Mouse (Mus musculus): ENCODE data around the gene Ptges3l. TPM values are rescaled to one million over a fixed set of nuclear protein-coding genes. Genes with fewer than 3 reads are reported as not detected.
"Not testable (repeated sequence)": the region's sequence is repeated elsewhere in the genome, so short reads cannot be mapped to it uniquely, and the experiment has no call there.

Gene Ptges3l
- polyA plus RNA-seq, 1 experiment from 2014 or later, result 13.4 TPM

- Histone ChIP-seq H3K27ac (replicated peaks) (no peak overlapping the region), H3K4me2 (replicated peaks; ENCODE audit: low read depth) (no peak overlapping the region), H3K4me3 (ENCODE audit: low read depth, low read length) (no peak overlapping the region), H3K9ac (ENCODE audit: low read length) (no peak overlapping the region), H3K36me3 (ENCODE audit: control insufficient read depth, insufficient read depth, low read length) (no peaks in the 10 kb centered on the region), H3K4me1 (replicated peaks; ENCODE audit: control insufficient read depth, insufficient read depth) (0 out of 2 replicates have a peak, but pooled peaks cover 4% of the 10 kb centered on the region), H3K27me3 (ENCODE audit: control insufficient read depth, insufficient read depth, low read length) (no peaks in the 10 kb centered on the region), H3K9me3 (ENCODE audit: control insufficient read depth, low read length) (no peaks in the 10 kb centered on the region)
- WGBS, result 85% methylated on average over 10 of the region's 10 CpGs
- TF ChIP-seq EP300 (optimal IDR thresholded peaks at IDR 0.05) (no peak), CTCF (IDR thresholded peaks at IDR 0.05; ENCODE audit: low read depth) (no peak)
- DNase-seq (ENCODE audit: low spot score), result no peak
- ATAC-seq (ENCODE audit: low FRiP score, low TSS enrichment), result 0 out of 2 replicates have a peak, but pooled peaks have one; percentile 6
Measured at GRCm38 (mm10) chr11:101451536-101451935, 26.4 kb upstream of the Ptges3l start.

- H3K4me3 ChIP-seq (ENCODE audit: low read depth, low read length), result no peak overlapping the region
- no peaks in the 10 kb centered on the region for H3K9me3 ChIP-seq (ENCODE audit: control insufficient read depth, low read length)
- H3K9ac ChIP-seq (ENCODE audit: low read length), result no peak overlapping the region
- H3K4me1 ChIP-seq (replicated peaks; ENCODE audit: control insufficient read depth, insufficient read depth), result 0 out of 2 replicates have a peak, but pooled peaks cover 4% of the 10 kb centered on the region
- DNase-seq (ENCODE audit: low spot score) (no peak), ATAC-seq (ENCODE audit: low FRiP score, low TSS enrichment) (no peak)
- no peak overlapping the region for H3K4me2 ChIP-seq (replicated peaks; ENCODE audit: low read depth)
- 81% methylated on average over 3 of the region's 3 CpGs for WGBS
- no peaks in the 10 kb centered on the region for H3K27me3 ChIP-seq (ENCODE audit: control insufficient read depth, insufficient read depth, low read length)
- no peak overlapping the region for H3K27ac ChIP-seq (replicated peaks)
- TF ChIP-seq CTCF (IDR thresholded peaks at IDR 0.05; ENCODE audit: low read depth) (peak; percentile 51), EP300 (optimal IDR thresholded peaks at IDR 0.05) (no peak)
- no peaks in the 10 kb centered on the region for H3K36me3 ChIP-seq (ENCODE audit: control insufficient read depth, insufficient read depth, low read length)
Measured at GRCm38 (mm10) chr11:101450394-101450793, 25.3 kb upstream of the Ptges3l start.

GRCm38 (mm10) chr11:101449596-101449995 lies 24.5 kb upstream of the Ptges3l start:
- H3K4me2 ChIP-seq (replicated peaks; ENCODE audit: low read depth); DNase-seq (ENCODE audit: low spot score): not testable (repeated sequence)

GRCm38 (mm10) chr11:101448899-101449298 lies 23.8 kb upstream of the Ptges3l start:
- Histone ChIP-seq H3K9me3 (ENCODE audit: control insufficient read depth, low read length) (no peaks in the 10 kb centered on the region), H3K4me2 (replicated peaks; ENCODE audit: low read depth) (peak overlapping the region; percentile 70), H3K9ac (ENCODE audit: low read length) (peak overlapping the region; percentile 72), H3K4me3 (ENCODE audit: low read depth, low read length) (peak overlapping the region; percentile 53), H3K27ac (replicated peaks) (peak overlapping the region; percentile 93), H3K36me3 (ENCODE audit: control insufficient read depth, insufficient read depth, low read length) (peaks cover 11% of the 10 kb centered on the region), H3K27me3 (ENCODE audit: control insufficient read depth, insufficient read depth, low read length) (no peaks in the 10 kb centered on the region), H3K4me1 (replicated peaks; ENCODE audit: control insufficient read depth, insufficient read depth) (0 out of 2 replicates have a peak, but pooled peaks cover 2% of the 10 kb centered on the region)
- 0 out of 2 replicates have a peak, but pooled peaks have one; percentile 11 for ATAC-seq (ENCODE audit: low FRiP score, low TSS enrichment)
- 59% methylated on average over 4 of the region's 4 CpGs for WGBS
- no peak for DNase-seq (ENCODE audit: low spot score)
- TF ChIP-seq CTCF (IDR thresholded peaks at IDR 0.05; ENCODE audit: low read depth), result no peak
- TF ChIP-seq EP300 (optimal IDR thresholded peaks at IDR 0.05), result no peak

More at GRCm38 (mm10) chr11:101449596-101449995, 24.5 kb upstream of the Ptges3l start:
- 71% methylated on average over 4 of the region's 4 CpGs for WGBS
- not testable (repeated sequence) for H3K27me3 ChIP-seq (ENCODE audit: control insufficient read depth, insufficient read depth, low read length); H3K36me3 ChIP-seq (ENCODE audit: control insufficient read depth, insufficient read depth, low read length); H3K27ac ChIP-seq (replicated peaks); H3K9ac ChIP-seq (ENCODE audit: low read length); H3K4me3 ChIP-seq (ENCODE audit: low read depth, low read length); H3K4me1 ChIP-seq (replicated peaks; ENCODE audit: control insufficient read depth, insufficient read depth); H3K9me3 ChIP-seq (ENCODE audit: control insufficient read depth, low read length); ATAC-seq (ENCODE audit: low FRiP score, low TSS enrichment)

GRCm38 (mm10) chr11:101448274-101448746 lies 23.2 kb upstream of the Ptges3l start, which contains the start of gene Ifi35:
Gene Ifi35 (plus strand): TSS chr11:101448407.
- Histone ChIP-seq H3K9ac (ENCODE audit: low read length) (peak within 1 kb of the TSS; percentile 72), H3K4me2 (replicated peaks; ENCODE audit: low read depth) (peak within 1 kb of the TSS; percentile 70), H3K4me1 (replicated peaks; ENCODE audit: control insufficient read depth, insufficient read depth) (0 out of 2 replicates have a peak, but pooled peaks cover 2% of the 10 kb centered on the region), H3K36me3 (ENCODE audit: control insufficient read depth, insufficient read depth, low read length) (peaks cover 13% of the 10 kb centered on the region), H3K27me3 (ENCODE audit: control insufficient read depth, insufficient read depth, low read length) (no peaks in the 10 kb centered on the region), H3K27ac (replicated peaks) (peak within 1 kb of the TSS; percentile 93), H3K4me3 (ENCODE audit: low read depth, low read length) (peak within 1 kb of the TSS; percentile 53), H3K9me3 (ENCODE audit: control insufficient read depth, low read length) (no peaks in the 10 kb centered on the region)
- ATAC-seq (ENCODE audit: low FRiP score, low TSS enrichment) (peak; percentile 82), DNase-seq (ENCODE audit: low spot score) (peak; percentile 89)
- 10% methylated on average over 10 of the region's 10 CpGs for WGBS
- TF ChIP-seq CTCF (IDR thresholded peaks at IDR 0.05; ENCODE audit: low read depth), result no peak
- no peak for TF ChIP-seq EP300 (optimal IDR thresholded peaks at IDR 0.05)

GRCm38 (mm10) chr11:101447786-101448185 lies 22.7 kb upstream of the Ptges3l start:
- Histone ChIP-seq H3K36me3 (ENCODE audit: control insufficient read depth, insufficient read depth, low read length) (peaks cover 13% of the 10 kb centered on the region), H3K4me3 (ENCODE audit: low read depth, low read length) (no peak overlapping the region; the same call in 1 of the 2 replicates), H3K27ac (replicated peaks) (peak overlapping the region; percentile 93), H3K9me3 (ENCODE audit: control insufficient read depth, low read length) (no peaks in the 10 kb centered on the region), H3K4me2 (replicated peaks; ENCODE audit: low read depth) (peak overlapping the region; percentile 70), H3K27me3 (ENCODE audit: control insufficient read depth, insufficient read depth, low read length) (no peaks in the 10 kb centered on the region), H3K9ac (ENCODE audit: low read length) (no peak overlapping the region), H3K4me1 (replicated peaks; ENCODE audit: control insufficient read depth, insufficient read depth) (0 out of 2 replicates have a peak, but pooled peaks cover 2% of the 10 kb centered on the region)
- 81% methylated on average over 5 of the region's 5 CpGs for WGBS
- TF ChIP-seq EP300 (optimal IDR thresholded peaks at IDR 0.05) (no peak), CTCF (IDR thresholded peaks at IDR 0.05; ENCODE audit: low read depth) (no peak)
- no peak for ATAC-seq (ENCODE audit: low FRiP score, low TSS enrichment)
- DNase-seq (ENCODE audit: low spot score), result no peak

GRCm38 (mm10) chr11:101446860-101447259 lies 21.7 kb upstream of the Ptges3l start:
- not testable (repeated sequence) for DNase-seq (ENCODE audit: low spot score); H3K27ac ChIP-seq (replicated peaks); H3K27me3 ChIP-seq (ENCODE audit: control insufficient read depth, insufficient read depth, low read length); H3K9ac ChIP-seq (ENCODE audit: low read length); H3K4me1 ChIP-seq (replicated peaks; ENCODE audit: control insufficient read depth, insufficient read depth); H3K4me3 ChIP-seq (ENCODE audit: low read depth, low read length); H3K4me2 ChIP-seq (replicated peaks; ENCODE audit: low read depth); ATAC-seq (ENCODE audit: low FRiP score, low TSS enrichment); H3K9me3 ChIP-seq (ENCODE audit: control insufficient read depth, low read length)
- WGBS, result 81% methylated on average over 8 of the region's 8 CpGs
- peaks cover 13% of the 10 kb centered on the region for H3K36me3 ChIP-seq (ENCODE audit: control insufficient read depth, insufficient read depth, low read length)
